Mouse (Mus musculus) right cerebral cortex, postnatal 10 days (tissue): ENCODE measurements around the gene Usp54.

Experiments used
- DNase-seq, 2 experiments: peaks; one replicate each; pipeline ENCODE4 v3.0.0; 2021; ENCODE audit warnings: low spot score in 2 of 2

The Usp54 gene

DNA sequence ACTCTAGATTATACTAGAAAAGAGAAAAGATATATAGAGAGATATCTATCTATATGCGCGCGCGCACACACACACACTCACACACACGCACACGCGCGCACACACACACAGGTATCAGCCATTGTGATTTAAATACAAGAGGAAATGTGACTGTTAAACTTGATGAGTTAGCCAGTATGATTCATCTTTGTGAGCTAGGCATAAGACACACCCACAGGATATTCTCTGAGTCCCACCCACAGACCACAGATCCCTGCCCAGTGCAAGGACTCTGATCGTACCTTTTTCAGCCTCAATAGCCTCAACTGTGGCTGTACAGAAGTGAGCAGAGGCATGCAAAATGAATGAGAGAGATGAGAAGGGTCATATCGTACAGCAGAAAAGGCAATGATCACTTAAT is 137.9 kb downstream of the Usp54 start:
- DNase-seq: no peak

DNA sequence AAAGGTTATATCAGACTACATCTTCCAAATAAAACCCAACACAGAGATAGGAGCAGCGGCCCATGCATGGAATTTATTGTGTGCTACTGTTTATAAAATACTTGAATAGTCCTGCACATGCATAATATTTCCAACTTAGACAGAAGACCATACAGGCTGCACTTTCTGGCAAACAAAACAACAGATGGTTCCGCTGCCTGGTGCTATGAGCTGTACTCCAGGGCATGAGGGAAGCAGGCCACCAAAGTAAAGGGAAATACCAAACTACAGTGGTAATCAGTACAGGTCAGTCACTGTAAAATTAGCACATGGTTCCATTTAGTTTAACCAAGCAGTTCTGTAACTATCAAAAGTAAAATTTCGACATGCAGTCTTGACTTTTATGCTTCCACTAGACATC is 140.9 kb downstream of the Usp54 start:
- no peak for DNase-seq
